Mouse (Mus musculus) forebrain, postnatal 0 days (tissue): ENCODE measurements around the gene Slc7a5. TPM values are rescaled to one million over a fixed set of nuclear protein-coding genes. Genes with fewer than 3 reads are reported as not detected.

Experiments used
- ATAC-seq: fragments of 200-750 bp; cut with Nextera tagmentation; 2 replicates; pipeline ENCODE4 v1.8.0; 2017; ENCODE audit warnings: mild to moderate bottlenecking, moderate library complexity
- DNase-seq: peaks from one replicate; pipeline ENCODE4 v3.0.0-alpha.2; 2015
- H3K27ac ChIP-seq: fragments of 300-500 bp; sonication (generic); 2 replicates; pipeline ENCODE4 v1.5.1; 2014; ENCODE audit warnings: low read depth, mild to moderate bottlenecking, antibody characterized with exemption, low read length, moderate library complexity, mixed read lengths
- H3K27me3 ChIP-seq: fragments of 300-500 bp; sonication (generic); 2 replicates; pipeline ENCODE4 v1.6.1; 2014; ENCODE audit warnings: mild to moderate bottlenecking, low read length, mixed read lengths; ENCODE audit not compliant: insufficient read depth
- H3K36me3 ChIP-seq: fragments of 300-500 bp; sonication (generic); 2 replicates; pipeline ENCODE4 v1.6.1; 2014; ENCODE audit warnings: mild to moderate bottlenecking, moderate library complexity; ENCODE audit not compliant: insufficient read depth
- H3K4me1 ChIP-seq: fragments of 300-500 bp; sonication (generic); 2 replicates; pipeline ENCODE4 v1.6.1; 2014; ENCODE audit warnings: antibody characterized with exemption; ENCODE audit not compliant: insufficient read depth
- H3K4me2 ChIP-seq: fragments of 300-500 bp; sonication (generic); 2 replicates; pipeline ENCODE4 v1.6.1; 2014; ENCODE audit warnings: low read depth, mild to moderate bottlenecking, moderate library complexity
- H3K4me3 ChIP-seq: fragments of 300-500 bp; sonication (generic); 2 replicates; pipeline ENCODE4 v1.5.1; 2014; ENCODE audit warnings: low read depth, low read length, mixed read lengths
- H3K9ac ChIP-seq: fragments of 300-500 bp; sonication (generic); 2 replicates; pipeline ENCODE4 v1.6.1; 2014; ENCODE audit warnings: mild to moderate bottlenecking
- H3K9me3 ChIP-seq: fragments of 300-500 bp; sonication (generic); 2 replicates; pipeline ENCODE4 v1.6.1; 2016; ENCODE audit warnings: low read length
- CTCF ChIP-seq: sonication (generic); IDR thresholded peaks from 2 replicates; pipeline ENCODE4 v1.5.1; 2016; ENCODE audit warnings: antibody characterized with exemption, control low read depth, low read depth
- WGBS: fragments of 180-500 bp; shearing (Covaris S2); extraction: QIAGEN DNeasy Blood & Tissue Kit; methylation state at CpG from one replicate; pipeline ENCODE4 v1.1.7; 2014; 5-methylcytosine and 5-hydroxymethylcytosine counted together
- polyA plus RNA-seq: library from polyadenylated mRNA; unstranded; fragments of >200 nt; fragmentation: Nextera tagmentation; extraction: Ambion mirVana; gene quantifications from 2 replicates; pipeline ENCODE4 v1.2.1, GENCODE M21; 2015
- total RNA-seq: library from RNA; depleted of rRNA; stranded (reverse); fragments of >200 nt; gene quantifications from 2 replicates; pipeline ENCODE4 v1.2.3, GENCODE M21; 2014

Slc7a5 gene
- total and polyA plus RNA-seq, 2 experiments from 2014 or later = 67.9 to 99.4 TPM

- DNase-seq = peak; percentile 81
- Histone ChIP-seq H3K9ac (0 out of 2 replicates have a peak overlapping the region, but pooled peaks have one; percentile 31), H3K4me2 (no peak overlapping the region), H3K36me3 (no peaks in the 10 kb centered on the region), H3K27ac (peak overlapping the region; percentile 72), H3K4me1 (peaks cover 14% of the 10 kb centered on the region), H3K27me3 (no peaks in the 10 kb centered on the region), H3K9me3 (no peaks in the 10 kb centered on the region), H3K4me3 (no peak overlapping the region)
- TF ChIP-seq CTCF = peak; percentile 67
- WGBS = 21% methylated on average over 12 of the region's 12 CpGs
- ATAC-seq = peak; percentile 89
Observed at GRCm38 (mm10) chr8:121935341-121936294, 28.1 kb upstream of the Slc7a5 start.

- no peak for TF ChIP-seq CTCF
- no peaks in the 10 kb centered on the region for H3K9me3 ChIP-seq
- peaks cover 14% of the 10 kb centered on the region for H3K4me1 ChIP-seq
- no peak overlapping the region for H3K4me3 ChIP-seq
- H3K4me2 ChIP-seq = no peak overlapping the region
- no peaks in the 10 kb centered on the region for H3K27me3 ChIP-seq
- H3K36me3 ChIP-seq = no peaks in the 10 kb centered on the region
- H3K27ac ChIP-seq = peak overlapping the region; percentile 72
- H3K9ac ChIP-seq = peak overlapping the region; percentile 31; the same call in 1 of the 2 replicates
- ATAC-seq (0 out of 2 replicates have a peak, but pooled peaks have one; percentile 19), DNase-seq (no peak)
Observed at GRCm38 (mm10) chr8:121934923-121935322, 27.4 kb upstream of the Slc7a5 start.

GRCm38 (mm10) chr8:121934506-121934905 lies 27.0 kb upstream of the Slc7a5 start:
- Histone ChIP-seq H3K4me1 (peaks cover 14% of the 10 kb centered on the region), H3K4me2 (no peak overlapping the region), H3K36me3 (no peaks in the 10 kb centered on the region), H3K4me3 (no peak overlapping the region), H3K27me3 (no peaks in the 10 kb centered on the region), H3K9ac (no peak overlapping the region), H3K9me3 (no peaks in the 10 kb centered on the region), H3K27ac (peak overlapping the region; percentile 72)
- ATAC-seq (no peak), DNase-seq (no peak)
- peak; percentile 49 for TF ChIP-seq CTCF
- 47% methylated on average over 4 of the region's 4 CpGs for WGBS

- Histone ChIP-seq H3K4me1 (peaks cover 14% of the 10 kb centered on the region), H3K4me3 (no peak overlapping the region), H3K9ac (no peak overlapping the region), H3K9me3 (no peaks in the 10 kb centered on the region), H3K4me2 (no peak overlapping the region), H3K27ac (no peak overlapping the region), H3K27me3 (no peaks in the 10 kb centered on the region), H3K36me3 (no peaks in the 10 kb centered on the region)
- WGBS = 77% methylated on average over 14 of the region's 14 CpGs
- TF ChIP-seq CTCF = peak; percentile 25; the same call in 1 of the 2 replicates
- ATAC-seq (no peak), DNase-seq (no peak)
Observed at GRCm38 (mm10) chr8:121932668-121933520, 25.4 kb upstream of the Slc7a5 start.

- H3K27ac ChIP-seq = no peak overlapping the region
- TF ChIP-seq CTCF = no peak
- no peaks in the 10 kb centered on the region for H3K36me3 ChIP-seq
- no peaks in the 10 kb centered on the region for H3K27me3 ChIP-seq
- no peak for ATAC-seq
- WGBS = 62% methylated on average over 12 of the region's 12 CpGs
- no peak overlapping the region for H3K4me3 ChIP-seq
- no peaks in the 10 kb centered on the region for H3K9me3 ChIP-seq
- DNase-seq = no peak
- no peak overlapping the region for H3K4me2 ChIP-seq
- H3K4me1 ChIP-seq = peaks cover 14% of the 10 kb centered on the region
- no peak overlapping the region for H3K9ac ChIP-seq
Observed at GRCm38 (mm10) chr8:121932026-121932667, 24.7 kb upstream of the Slc7a5 start.

- Histone ChIP-seq H3K27ac (no peak overlapping the region), H3K36me3 (no peaks in the 10 kb centered on the region), H3K4me2 (no peak overlapping the region), H3K9me3 (no peaks in the 10 kb centered on the region), H3K4me1 (peaks cover 14% of the 10 kb centered on the region), H3K27me3 (no peaks in the 10 kb centered on the region), H3K4me3 (no peak overlapping the region), H3K9ac (no peak overlapping the region)
- WGBS = 86% methylated on average over 7 of the region's 7 CpGs
- ATAC-seq (no peak), DNase-seq (no peak)
- no peak for TF ChIP-seq CTCF
Observed at GRCm38 (mm10) chr8:121931571-121931970, 24.1 kb upstream of the Slc7a5 start.
